Mouse (Mus musculus): ENCODE results near the gene Ubr2.
A peak's percentile ranks its signal among the peaks of the same experiment; 100 is the strongest.

The Ubr2 gene

GRCm38 (mm10) chr17:46929897-46930296, 80.5 kb downstream of the Ubr2 start:
- DNase-seq (ENCODE audit: inconsistent age in 2 of 2, low spot score in 1 of 2) = no peak

GRCm38 (mm10) chr17:46929277-46929676, 81.1 kb downstream of the Ubr2 start:
- DNase-seq (ENCODE audit: inconsistent age in 2 of 2, low spot score in 1 of 2) = no peak

GRCm38 (mm10) chr17:46927781-46928180, 82.6 kb downstream of the Ubr2 start:
- no peak for DNase-seq (ENCODE audit: inconsistent age in 2 of 2, low spot score in 1 of 2)

- no peak for DNase-seq (ENCODE audit: inconsistent age in 2 of 2, low spot score in 1 of 2)
Observed at GRCm38 (mm10) chr17:46926941-46927340, 83.4 kb downstream of the Ubr2 start.

GRCm38 (mm10) chr17:46926192-46926591, 84.2 kb downstream of the Ubr2 start:
- DNase-seq (ENCODE audit: inconsistent age in 2 of 2, low spot score in 1 of 2) = no peak

- DNase-seq (ENCODE audit: inconsistent age in 2 of 2, low spot score in 1 of 2) = no peak
Observed at GRCm38 (mm10) chr17:46920855-46921254, 89.5 kb downstream of the Ubr2 start.

GRCm38 (mm10) chr17:46918951-46919350, 91.4 kb downstream of the Ubr2 start:
- DNase-seq (ENCODE audit: inconsistent age in 2 of 2, low spot score in 1 of 2) = no peak

GRCm38 (mm10) chr17:46915129-46915528, 95.2 kb downstream of the Ubr2 start:
- no peak for DNase-seq (ENCODE audit: inconsistent age in 2 of 2, low spot score in 1 of 2)

- peak in 1 of 2 experiments; percentile 62 for DNase-seq (ENCODE audit: inconsistent age in 2 of 2, low spot score in 1 of 2)
Observed at GRCm38 (mm10) chr17:46912331-46912730, 98.0 kb downstream of the Ubr2 start.

- no peak for DNase-seq (ENCODE audit: inconsistent age in 2 of 2, low spot score in 1 of 2)
Observed at GRCm38 (mm10) chr17:46910186-46910585, 100.2 kb downstream of the Ubr2 start, which contains the start of gene Prph2. TSS of gene Prph2 (plus strand) at chr17:46910459.

- DNase-seq (ENCODE audit: inconsistent age in 2 of 2, low spot score in 1 of 2) = peak; percentile 83 to 93
Observed at GRCm38 (mm10) chr17:46903876-46904490, 106.4 kb downstream of the Ubr2 start.

- no peak for DNase-seq (ENCODE audit: inconsistent age in 2 of 2, low spot score in 1 of 2)
Observed at GRCm38 (mm10) chr17:46900941-46901340, 109.4 kb downstream of the Ubr2 start.

GRCm38 (mm10) chr17:46897221-46897950, 113.0 kb downstream of the Ubr2 start:
- DNase-seq (ENCODE audit: inconsistent age in 2 of 2, low spot score in 1 of 2) = no peak

GRCm38 (mm10) chr17:46895426-46895825, 114.9 kb downstream of the Ubr2 start:
- DNase-seq (ENCODE audit: inconsistent age in 2 of 2, low spot score in 1 of 2) = no peak

- DNase-seq (ENCODE audit: inconsistent age in 2 of 2, low spot score in 1 of 2) = peak in 1 of 2 experiments; percentile 33
Observed at GRCm38 (mm10) chr17:46890843-46891594, 119.3 kb downstream of the Ubr2 start.

- DNase-seq (ENCODE audit: inconsistent age in 2 of 2, low spot score in 1 of 2) = peak; percentile 97 to 98
Observed at GRCm38 (mm10) chr17:46890116-46890815, 120.1 kb downstream of the Ubr2 start, which contains the start of gene Tbcc. TSS of gene Tbcc (plus strand) at chr17:46890684.

GRCm38 (mm10) chr17:46889450-46890084, 120.8 kb downstream of the Ubr2 start:
- peak; percentile 88 to 95 for DNase-seq (ENCODE audit: inconsistent age in 2 of 2, low spot score in 1 of 2)

GRCm38 (mm10) chr17:46888511-46889212, 121.7 kb downstream of the Ubr2 start:
- peak; percentile 59 to 85 for DNase-seq (ENCODE audit: inconsistent age in 2 of 2, low spot score in 1 of 2)

- DNase-seq (ENCODE audit: inconsistent age in 2 of 2, low spot score in 1 of 2) = no peak
Observed at GRCm38 (mm10) chr17:46885910-46886643, 124.3 kb downstream of the Ubr2 start.

Data from adrenal gland, adult (tissue).